Mouse (Mus musculus) right cerebral cortex, postnatal 25 days (tissue): ENCODE results near the gene Tnni2.

Experiments
- DNase-seq: peaks from one replicate; pipeline ENCODE4 v3.0.0; 2022

Gene Tnni2

GRCm38 (mm10) chr7:142431106-142431505 is 10.5 kb upstream of the Tnni2 start:
- DNase-seq, result no peak

GRCm38 (mm10) chr7:142433623-142434022 is 8.0 kb upstream of the Tnni2 start:
- no peak for DNase-seq

- DNase-seq, result no peak
Observed at GRCm38 (mm10) chr7:142434137-142434865, 7.3 kb upstream of the Tnni2 start, which contains the start of gene Syt8. Gene Syt8 (plus strand): TSS chr7:142434850.

DNA sequence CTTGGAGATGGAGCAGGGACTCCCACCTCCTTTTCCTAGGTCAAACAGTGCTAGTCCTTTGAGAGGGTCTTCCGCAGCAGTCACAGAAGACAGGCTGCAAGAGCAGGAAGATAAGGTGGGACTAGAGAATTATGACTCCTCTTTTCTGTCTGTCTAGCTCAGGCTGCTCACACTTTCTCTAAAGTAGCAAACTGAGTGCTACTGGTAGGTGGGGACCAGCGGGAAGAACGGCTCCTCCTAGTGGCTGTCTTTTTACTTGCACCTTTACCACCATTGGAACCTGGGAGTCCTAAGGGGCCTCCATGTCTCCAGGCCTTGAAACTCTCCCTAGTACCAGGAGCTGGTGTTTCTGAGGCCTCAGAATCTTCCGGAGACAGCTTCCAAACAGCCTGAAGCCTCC is 6.1 kb upstream of the Tnni2 start:
- DNase-seq, result peak; percentile 58

GRCm38 (mm10) chr7:142437324-142437723 is 4.3 kb upstream of the Tnni2 start:
- DNase-seq, result no peak

DNA sequence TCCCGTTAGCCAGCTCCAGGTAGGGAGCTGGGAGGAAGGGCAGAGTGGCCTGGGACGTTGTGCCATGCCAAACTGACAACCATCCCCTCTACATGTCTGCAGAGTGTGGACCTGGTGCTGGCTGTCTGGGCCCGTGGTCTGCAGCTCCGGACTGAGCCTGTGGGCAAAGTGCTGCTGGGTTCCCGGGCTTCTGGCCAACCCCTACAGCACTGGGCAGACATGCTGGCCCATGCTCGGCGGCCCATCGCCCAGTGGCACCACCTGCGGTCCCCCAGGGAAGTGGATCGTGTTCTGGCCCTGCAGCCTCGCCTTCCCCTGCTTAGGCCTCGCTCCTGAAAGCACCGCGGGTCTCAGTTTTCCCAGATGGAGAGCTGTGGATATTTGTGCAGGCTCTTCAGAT is 1.6 kb upstream of the Tnni2 start:
- DNase-seq, result no peak

DNA sequence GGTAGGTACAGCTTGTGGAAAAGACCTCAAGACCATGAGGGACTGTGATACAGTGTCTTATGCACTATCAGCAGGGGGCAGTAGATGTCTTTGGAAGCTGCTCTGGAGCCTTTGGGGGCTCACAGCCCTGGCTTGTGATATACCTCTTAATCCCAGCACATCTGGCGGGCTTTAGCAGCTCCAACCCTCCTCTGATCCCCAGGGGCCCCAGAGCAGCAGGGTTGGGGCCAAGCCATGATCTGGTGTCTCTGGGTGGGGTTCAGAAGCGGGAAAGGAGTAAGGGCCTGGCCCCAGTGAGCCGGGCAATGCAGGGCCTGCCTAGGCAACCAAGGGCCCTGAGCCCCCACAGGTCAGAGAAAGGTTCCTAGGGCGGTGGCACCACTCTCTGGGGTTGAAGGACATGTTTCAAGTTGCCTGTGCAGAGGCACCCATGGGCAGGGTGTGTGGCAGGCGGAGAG is 922 bp upstream of the Tnni2 start:
- peak; percentile 21 for DNase-seq

GRCm38 (mm10) chr7:142442081-142442907 is 686 bp downstream of the Tnni2 start:
- DNase-seq, result no peak

DNA sequence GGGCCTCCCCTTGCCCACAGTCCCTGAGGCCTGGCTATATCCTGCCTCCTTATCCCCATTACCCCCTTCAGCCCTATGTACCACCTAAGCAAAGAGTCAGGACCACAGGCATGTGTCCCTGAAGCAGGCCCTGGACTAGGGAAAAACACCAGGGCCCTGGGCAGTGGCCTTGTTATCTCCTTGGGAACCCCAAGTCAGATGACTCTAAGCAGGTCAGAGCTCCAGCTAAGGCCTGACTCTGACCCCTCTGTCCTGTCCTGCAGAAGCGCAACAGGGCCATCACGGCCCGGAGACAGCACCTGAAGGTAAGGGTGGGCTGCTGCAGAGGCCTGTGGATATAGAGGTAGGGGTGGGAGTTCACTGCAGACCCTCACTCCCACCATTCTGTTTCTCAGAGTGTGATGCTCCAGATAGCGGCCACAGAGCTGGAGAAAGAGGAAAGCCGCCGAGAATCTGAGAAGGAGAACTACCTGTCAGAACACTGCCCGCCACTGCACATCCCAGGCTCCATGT is 1.4 kb downstream of the Tnni2 start:
- DNase-seq, result no peak

DNA sequence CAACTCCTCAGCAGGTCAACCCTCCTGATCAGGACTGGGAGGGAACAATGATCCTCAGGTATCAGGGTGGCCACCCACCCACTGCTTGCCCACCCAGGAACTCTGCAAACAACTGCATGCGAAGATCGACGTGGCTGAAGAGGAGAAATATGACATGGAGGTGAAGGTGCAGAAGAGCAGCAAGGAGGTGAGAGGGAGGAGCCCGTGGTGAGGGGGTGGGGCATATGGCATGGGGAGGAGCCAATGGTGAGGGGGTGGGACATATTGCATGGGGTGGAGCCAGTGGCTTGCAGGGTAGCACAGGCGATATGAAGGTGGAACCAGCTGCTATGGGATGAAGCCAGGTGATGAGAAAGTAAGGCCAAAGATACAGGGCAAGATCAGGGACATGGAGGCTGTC is 1.9 kb downstream of the Tnni2 start:
- DNase-seq, result no peak

DNA sequence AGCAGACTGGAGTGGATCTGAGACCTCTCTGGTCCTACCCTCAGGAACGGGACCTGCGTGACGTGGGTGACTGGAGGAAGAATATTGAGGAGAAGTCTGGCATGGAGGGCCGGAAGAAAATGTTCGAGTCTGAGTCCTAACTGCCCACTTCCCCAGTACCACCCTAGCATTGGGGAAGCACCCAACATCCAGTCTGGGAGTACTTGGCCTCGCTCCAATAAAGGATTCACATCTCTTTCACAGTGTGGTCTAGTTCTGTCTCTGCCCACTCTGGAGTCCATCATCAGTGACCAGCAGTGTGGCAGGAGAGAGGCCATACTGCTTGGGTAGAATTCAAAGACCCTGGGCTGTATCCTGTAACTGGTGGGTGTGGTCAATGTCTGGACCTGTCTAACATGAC is 2.6 kb downstream of the Tnni2 start:
- no peak for DNase-seq

DNA sequence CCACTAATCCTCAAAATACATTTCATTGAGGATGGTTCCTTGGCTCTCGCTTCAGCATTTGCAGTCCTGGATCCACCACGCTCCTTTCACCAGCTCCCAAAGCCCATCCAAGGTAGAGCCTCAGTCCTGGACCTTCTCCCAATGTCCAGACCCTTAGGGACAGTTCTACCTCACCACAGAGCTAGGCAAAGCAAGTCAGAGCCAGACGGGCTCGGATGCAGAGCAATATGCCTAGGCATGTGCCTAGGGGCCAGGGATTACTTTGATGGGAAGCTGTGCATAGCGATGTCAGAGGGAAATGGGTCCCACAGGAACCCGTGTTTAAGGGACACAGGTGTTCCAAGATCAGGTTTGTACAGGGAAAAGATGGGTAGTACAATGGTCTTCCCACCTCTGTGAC is 3.7 kb downstream of the Tnni2 start:
- no peak for DNase-seq

- DNase-seq, result no peak
Observed at GRCm38 (mm10) chr7:142446264-142446663, 4.7 kb downstream of the Tnni2 start.

DNA sequence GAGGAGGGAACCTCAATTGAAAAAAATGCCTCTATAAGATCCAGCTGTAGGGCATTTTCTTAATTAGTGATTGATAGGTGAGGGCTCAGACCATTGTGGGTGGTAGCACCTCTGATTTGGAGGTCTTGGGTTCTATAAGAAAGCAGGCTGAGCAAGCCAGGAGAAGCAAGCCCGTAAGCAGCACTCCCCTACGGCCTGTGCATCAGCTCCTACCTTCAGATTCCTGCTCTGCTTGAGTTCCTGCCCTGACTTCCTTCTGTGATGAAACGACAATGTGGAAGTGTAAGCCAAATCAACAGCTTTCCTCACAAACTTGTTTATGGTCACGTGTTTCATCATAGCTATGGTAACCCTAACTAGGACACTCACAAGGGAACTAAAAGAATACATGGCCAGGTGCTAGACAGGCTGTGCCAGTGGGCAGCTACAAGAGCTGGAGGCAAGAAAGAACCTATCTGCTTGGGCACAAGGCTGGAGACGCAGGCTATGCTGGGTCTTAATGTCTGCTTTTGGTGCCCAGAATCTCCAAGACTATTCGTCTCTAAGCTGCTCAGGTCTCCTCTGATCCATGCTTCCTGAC is 7.5 kb downstream of the Tnni2 start:
- DNase-seq, result no peak

DNA sequence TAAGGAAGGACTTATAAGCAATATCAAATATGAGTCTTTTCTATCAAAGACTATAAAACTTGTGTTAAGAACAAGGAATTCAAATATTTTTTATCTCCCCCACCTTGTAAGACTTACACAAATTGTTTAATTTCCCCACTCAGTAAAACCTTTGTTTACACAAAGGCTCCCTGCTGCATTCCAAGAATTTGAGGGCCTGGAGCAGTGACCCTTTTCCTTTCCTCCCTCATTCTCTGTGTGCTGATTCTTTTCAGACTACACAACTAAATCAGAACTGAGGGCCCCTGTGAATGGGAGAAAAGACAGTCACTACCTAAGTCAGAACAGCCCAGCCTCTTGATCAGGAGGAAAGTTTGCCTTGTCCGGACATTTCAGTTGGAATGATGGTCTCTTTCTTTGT is 13.1 kb downstream of the Tnni2 start:
- no peak for DNase-seq

- no peak for DNase-seq
Observed at GRCm38 (mm10) chr7:142455251-142455650, 13.6 kb downstream of the Tnni2 start.

DNA sequence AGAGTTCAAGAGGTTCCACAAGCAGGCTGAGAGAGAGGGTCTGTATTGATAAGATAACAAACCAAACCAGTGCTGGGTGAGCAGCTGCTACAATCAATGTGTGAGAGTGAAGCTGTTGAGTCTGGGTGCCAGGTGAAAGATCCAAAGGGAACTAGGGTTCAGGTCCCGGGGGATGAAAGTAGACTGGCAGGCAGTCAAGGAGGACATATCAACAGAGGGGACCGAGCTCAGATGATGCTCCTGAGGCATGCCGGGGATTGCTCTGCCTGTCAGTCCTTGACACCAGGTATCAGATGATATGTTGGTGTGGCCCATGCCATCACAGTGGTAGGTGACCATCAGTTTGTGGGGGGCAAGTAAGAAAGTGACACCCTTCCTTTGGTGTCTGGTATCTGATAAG is 15.2 kb downstream of the Tnni2 start:
- no peak for DNase-seq

GRCm38 (mm10) chr7:142457227-142457811 is 15.7 kb downstream of the Tnni2 start:
- DNase-seq, result no peak

DNA sequence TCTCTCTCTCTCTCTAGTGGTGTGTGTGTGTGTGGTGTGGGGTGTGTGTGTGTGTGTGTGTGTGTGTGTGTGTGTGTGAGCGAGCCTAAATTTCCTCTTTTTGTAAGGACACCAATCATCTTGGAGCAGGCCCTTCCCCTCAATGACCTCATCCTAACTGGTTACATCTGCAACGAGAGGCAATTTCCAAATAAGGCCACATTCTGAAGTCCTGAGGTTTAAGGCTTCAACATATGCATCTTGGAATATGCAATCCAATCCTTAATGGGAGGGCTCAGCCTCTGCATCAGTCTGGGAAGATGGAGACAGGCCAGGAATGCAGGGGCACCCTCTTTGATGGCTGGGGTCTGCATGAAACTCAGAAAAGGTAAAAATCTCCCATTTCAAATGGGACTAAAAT is 16.4 kb downstream of the Tnni2 start:
- no peak for DNase-seq

DNA sequence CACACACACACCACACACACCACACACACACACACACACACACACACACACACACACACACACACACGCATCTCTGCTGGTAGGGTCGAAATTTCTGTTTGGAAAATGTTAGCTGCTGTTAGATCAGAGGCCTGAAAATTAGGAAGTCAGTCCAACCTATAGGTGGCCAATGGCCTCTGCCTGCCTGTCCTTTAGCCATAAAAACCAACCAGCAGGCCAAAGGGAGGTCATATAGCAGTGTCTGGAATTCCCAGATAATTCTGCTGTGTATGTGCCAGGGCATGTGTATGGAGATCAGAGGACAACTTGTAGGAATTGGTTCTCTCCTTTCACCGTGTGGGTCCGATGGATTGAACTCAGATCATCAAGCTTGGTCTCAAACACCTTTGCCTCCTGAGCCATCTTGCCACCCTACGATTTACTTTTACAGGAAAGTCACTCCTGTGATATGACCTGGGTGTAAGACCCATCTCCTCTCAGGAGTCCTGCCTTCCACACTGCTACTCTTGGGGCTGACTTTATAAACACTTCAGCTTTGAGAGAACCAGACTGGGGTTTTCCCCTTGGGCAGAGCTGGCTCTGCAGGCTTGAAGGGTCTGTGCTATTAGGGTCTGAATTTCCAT is 17.2 kb downstream of the Tnni2 start:
- DNase-seq, result no peak

GRCm38 (mm10) chr7:142459299-142459691 is 17.7 kb downstream of the Tnni2 start:
- DNase-seq, result no peak

DNA sequence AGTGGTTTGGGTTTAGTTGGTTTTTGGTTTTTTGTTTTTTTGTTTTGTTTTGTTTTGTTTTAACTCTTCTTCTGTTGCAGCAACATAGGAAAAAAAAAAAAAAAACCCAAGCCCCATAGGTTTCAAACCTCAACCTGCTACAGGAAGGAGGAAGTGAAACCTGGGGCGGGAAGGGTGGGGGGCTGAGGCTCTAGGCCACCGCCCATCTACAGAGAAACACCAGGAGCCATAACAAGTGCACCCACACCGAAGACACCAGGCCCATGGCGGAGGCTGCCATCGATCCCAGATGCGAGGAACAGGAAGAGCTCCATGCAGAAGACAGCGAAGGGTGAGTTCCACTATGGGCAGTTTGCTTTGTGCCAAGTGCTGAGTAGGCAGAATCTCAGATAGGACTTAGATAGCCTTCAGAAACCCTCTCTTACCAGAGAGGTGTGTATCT is 19.0 kb downstream of the Tnni2 start, which contains the start of gene Lsp1:
Gene Lsp1 (plus strand): TSS at position 174 of the 442 bp plus-strand sequence.
- DNase-seq, result no peak

- no peak for DNase-seq
Observed at GRCm38 (mm10) chr7:142461446-142461845, 19.8 kb downstream of the Tnni2 start.
